Mouse (Mus musculus): Measurements from ENCODE around the gene Prkn. TPM values are rescaled to one million over a fixed set of nuclear protein-coding genes. Genes with fewer than 3 reads are reported as not detected.

Prkn gene
- polyA plus RNA-seq, 1 experiment from 2014 or later = 2.8 TPM

GRCm38 (mm10) chr17:12041091-12041655 lies 1201.0 kb downstream of the Prkn start:
- Histone ChIP-seq H3K4me3 (ENCODE audit: low read length) (no peak overlapping the region), H3K27ac (ENCODE audit: low read length) (no peak overlapping the region), H3K36me3 (ENCODE audit: insufficient read depth, low read length) (no peaks in the 10 kb centered on the region), H3K4me1 (ENCODE audit: insufficient read depth, low read length) (peaks cover 5% of the 10 kb centered on the region; the same call in 1 of the 2 replicates), H3K27me3 (ENCODE audit: insufficient read depth, low read length) (no peaks in the 10 kb centered on the region; the same call in 1 of the 2 replicates), H3K9ac (replicated peaks; ENCODE audit: low read length) (no peak overlapping the region), H3K9me3 (ENCODE audit: low read length) (no peaks in the 10 kb centered on the region), H3K4me2 (replicated peaks; ENCODE audit: low read depth, low read length) (no peak overlapping the region)
- WGBS = 90% methylated on average over 5 of the region's 5 CpGs
- ATAC-seq (ENCODE audit: low FRiP score, low TSS enrichment) = no peak

GRCm38 (mm10) chr17:12042561-12043256 lies 1202.5 kb downstream of the Prkn start:
- Histone ChIP-seq H3K4me2 (replicated peaks; ENCODE audit: low read depth, low read length) (no peak overlapping the region), H3K4me1 (ENCODE audit: insufficient read depth, low read length) (peaks cover 5% of the 10 kb centered on the region; the same call in 1 of the 2 replicates), H3K27me3 (ENCODE audit: insufficient read depth, low read length) (no peaks in the 10 kb centered on the region; the same call in 1 of the 2 replicates), H3K36me3 (ENCODE audit: insufficient read depth, low read length) (no peaks in the 10 kb centered on the region), H3K27ac (ENCODE audit: low read length) (no peak overlapping the region), H3K9ac (replicated peaks; ENCODE audit: low read length) (no peak overlapping the region), H3K4me3 (ENCODE audit: low read length) (no peak overlapping the region), H3K9me3 (ENCODE audit: low read length) (no peaks in the 10 kb centered on the region)
- 66% methylated on average over 14 of the region's 14 CpGs for WGBS
- no peak for ATAC-seq (ENCODE audit: low FRiP score, low TSS enrichment)

GRCm38 (mm10) chr17:12044222-12044621 lies 1204.0 kb downstream of the Prkn start:
- Histone ChIP-seq H3K9me3 (ENCODE audit: low read length) (no peaks in the 10 kb centered on the region), H3K4me1 (ENCODE audit: insufficient read depth, low read length) (peaks cover 4% of the 10 kb centered on the region; the same call in 1 of the 2 replicates), H3K27me3 (ENCODE audit: insufficient read depth, low read length) (no peaks in the 10 kb centered on the region; the same call in 1 of the 2 replicates), H3K9ac (replicated peaks; ENCODE audit: low read length) (no peak overlapping the region), H3K36me3 (ENCODE audit: insufficient read depth, low read length) (no peaks in the 10 kb centered on the region), H3K27ac (ENCODE audit: low read length) (no peak overlapping the region), H3K4me2 (replicated peaks; ENCODE audit: low read depth, low read length) (peak overlapping the region; percentile 29), H3K4me3 (ENCODE audit: low read length) (no peak overlapping the region)
- no peak for ATAC-seq (ENCODE audit: low FRiP score, low TSS enrichment)
- WGBS = 48% methylated on average over 6 of the region's 8 CpGs

- no peak for ATAC-seq (ENCODE audit: low FRiP score, low TSS enrichment)
- WGBS = 60% methylated on average over 5 of the region's 5 CpGs
Observed at GRCm38 (mm10) chr17:12045861-12046273, 1205.7 kb downstream of the Prkn start.

GRCm38 (mm10) chr17:12047032-12047431 lies 1206.8 kb downstream of the Prkn start:
- ATAC-seq (ENCODE audit: low FRiP score, low TSS enrichment) = no peak
- Histone ChIP-seq H3K36me3 (ENCODE audit: insufficient read depth, low read length) (no peaks in the 10 kb centered on the region), H3K4me1 (ENCODE audit: insufficient read depth, low read length) (no peaks in the 10 kb centered on the region; the same call in 1 of the 2 replicates), H3K27me3 (ENCODE audit: insufficient read depth, low read length) (no peaks in the 10 kb centered on the region; the same call in 1 of the 2 replicates), H3K9ac (replicated peaks; ENCODE audit: low read length) (no peak overlapping the region), H3K9me3 (ENCODE audit: low read length) (no peaks in the 10 kb centered on the region), H3K27ac (ENCODE audit: low read length) (no peak overlapping the region), H3K4me3 (ENCODE audit: low read length) (no peak overlapping the region), H3K4me2 (replicated peaks; ENCODE audit: low read depth, low read length) (no peak overlapping the region)
- WGBS = 72% methylated on average over 7 of the region's 7 CpGs

More at GRCm38 (mm10) chr17:12045861-12046273, 1205.7 kb downstream of the Prkn start:
- no peaks in the 10 kb centered on the region; the same call in 1 of the 2 replicates for H3K27me3 ChIP-seq (ENCODE audit: insufficient read depth, low read length)
- no peaks in the 10 kb centered on the region for H3K9me3 ChIP-seq (ENCODE audit: low read length)
- no peak overlapping the region for H3K27ac ChIP-seq (ENCODE audit: low read length)
- H3K4me3 ChIP-seq (ENCODE audit: low read length) = no peak overlapping the region
- no peaks in the 10 kb centered on the region; the same call in 1 of the 2 replicates for H3K4me1 ChIP-seq (ENCODE audit: insufficient read depth, low read length)
- no peak overlapping the region for H3K9ac ChIP-seq (replicated peaks; ENCODE audit: low read length)
- no peak overlapping the region for H3K4me2 ChIP-seq (replicated peaks; ENCODE audit: low read depth, low read length)
- no peaks in the 10 kb centered on the region for H3K36me3 ChIP-seq (ENCODE audit: insufficient read depth, low read length)

- 25% methylated on average over 6 of the region's 6 CpGs for WGBS
- no peaks in the 10 kb centered on the region for H3K36me3 ChIP-seq (ENCODE audit: insufficient read depth, low read length)
- no peak overlapping the region for H3K4me3 ChIP-seq (ENCODE audit: low read length)
- no peak overlapping the region for H3K4me2 ChIP-seq (replicated peaks; ENCODE audit: low read depth, low read length)
- no peak for ATAC-seq (ENCODE audit: low FRiP score, low TSS enrichment)
- H3K27ac ChIP-seq (ENCODE audit: low read length) = no peak overlapping the region
- H3K9ac ChIP-seq (replicated peaks; ENCODE audit: low read length) = no peak overlapping the region
- no peaks in the 10 kb centered on the region for H3K9me3 ChIP-seq (ENCODE audit: low read length)
- no peaks in the 10 kb centered on the region; the same call in 1 of the 2 replicates for H3K4me1 ChIP-seq (ENCODE audit: insufficient read depth, low read length)
- H3K27me3 ChIP-seq (ENCODE audit: insufficient read depth, low read length) = no peaks in the 10 kb centered on the region; the same call in 1 of the 2 replicates
Observed at GRCm38 (mm10) chr17:12047523-12047922, 1207.3 kb downstream of the Prkn start.

GRCm38 (mm10) chr17:12048695-12049490 lies 1208.7 kb downstream of the Prkn start:
- Histone ChIP-seq H3K4me2 (replicated peaks; ENCODE audit: low read depth, low read length) (no peak overlapping the region), H3K9ac (replicated peaks; ENCODE audit: low read length) (no peak overlapping the region), H3K36me3 (ENCODE audit: insufficient read depth, low read length) (no peaks in the 10 kb centered on the region), H3K27me3 (ENCODE audit: insufficient read depth, low read length) (no peaks in the 10 kb centered on the region; the same call in 1 of the 2 replicates), H3K4me3 (ENCODE audit: low read length) (no peak overlapping the region), H3K27ac (ENCODE audit: low read length) (no peak overlapping the region), H3K9me3 (ENCODE audit: low read length) (no peaks in the 10 kb centered on the region), H3K4me1 (ENCODE audit: insufficient read depth, low read length) (no peaks in the 10 kb centered on the region; the same call in 1 of the 2 replicates)
- ATAC-seq (ENCODE audit: low FRiP score, low TSS enrichment) = no peak
- 74% methylated on average over 9 of the region's 9 CpGs for WGBS

GRCm38 (mm10) chr17:12050261-12050660 lies 1210.1 kb downstream of the Prkn start:
- Histone ChIP-seq H3K9me3 (ENCODE audit: low read length) (no peaks in the 10 kb centered on the region), H3K4me1 (ENCODE audit: insufficient read depth, low read length) (no peaks in the 10 kb centered on the region), H3K27ac (ENCODE audit: low read length) (no peak overlapping the region), H3K36me3 (ENCODE audit: insufficient read depth, low read length) (no peaks in the 10 kb centered on the region), H3K4me2 (replicated peaks; ENCODE audit: low read depth, low read length) (no peak overlapping the region), H3K9ac (replicated peaks; ENCODE audit: low read length) (no peak overlapping the region), H3K27me3 (ENCODE audit: insufficient read depth, low read length) (no peaks in the 10 kb centered on the region; the same call in 1 of the 2 replicates), H3K4me3 (ENCODE audit: low read length) (no peak overlapping the region)
- WGBS = 78% methylated on average over 5 of the region's 5 CpGs
- ATAC-seq (ENCODE audit: low FRiP score, low TSS enrichment) = no peak

GRCm38 (mm10) chr17:12051031-12051430 lies 1210.8 kb downstream of the Prkn start:
- Histone ChIP-seq H3K4me1 (ENCODE audit: insufficient read depth, low read length) (no peaks in the 10 kb centered on the region), H3K9ac (replicated peaks; ENCODE audit: low read length) (no peak overlapping the region), H3K27me3 (ENCODE audit: insufficient read depth, low read length) (no peaks in the 10 kb centered on the region; the same call in 1 of the 2 replicates), H3K4me2 (replicated peaks; ENCODE audit: low read depth, low read length) (no peak overlapping the region), H3K36me3 (ENCODE audit: insufficient read depth, low read length) (no peaks in the 10 kb centered on the region), H3K9me3 (ENCODE audit: low read length) (no peaks in the 10 kb centered on the region), H3K27ac (ENCODE audit: low read length) (no peak overlapping the region), H3K4me3 (ENCODE audit: low read length) (no peak overlapping the region)
- 78% methylated on average over 3 of the region's 3 CpGs for WGBS
- no peak for ATAC-seq (ENCODE audit: low FRiP score, low TSS enrichment)

Data from kidney, embryonic 16.5 days (tissue).